Mouse (Mus musculus): ENCODE measurements around the gene Adgrd1. TPM values are rescaled to one million over a fixed set of nuclear protein-coding genes. Genes with fewer than 3 reads are reported as not detected.

Adgrd1 gene
- total and polyA plus RNA-seq, 2 experiments from 2014 or later = 0.17 to 0.77 TPM

GRCm38 (mm10) chr5:129155023-129155901 is 58.7 kb downstream of the Adgrd1 start:
- H3K9ac ChIP-seq (replicated peaks; ENCODE audit: low read length, poor library complexity, severe bottlenecking) = no peak overlapping the region
- ATAC-seq (ENCODE audit: low FRiP score) (no peak), DNase-seq (ENCODE audit: low spot score) (no peak)
- peak overlapping the region; percentile 43 for H3K27ac ChIP-seq (ENCODE audit: low read depth, low read length)
- no peaks in the 10 kb centered on the region; the same call in 1 of the 2 replicates for H3K4me1 ChIP-seq (ENCODE audit: insufficient read depth, low read length)
- H3K27me3 ChIP-seq (ENCODE audit: insufficient read depth, low read length) = no peaks in the 10 kb centered on the region
- no peaks in the 10 kb centered on the region for H3K36me3 ChIP-seq (ENCODE audit: insufficient read depth, low read length)
- no peak overlapping the region for H3K4me2 ChIP-seq (ENCODE audit: low read depth, low read length, poor library complexity, severe bottlenecking)
- H3K4me3 ChIP-seq (ENCODE audit: low read depth, low read length) = no peak overlapping the region
- no peak for TF ChIP-seq CTCF (IDR thresholded peaks at IDR 0.05)
- 71% methylated on average over 14 of the region's 14 CpGs for WGBS
- H3K9me3 ChIP-seq (ENCODE audit: low read length) = no peaks in the 10 kb centered on the region

GRCm38 (mm10) chr5:129155902-129156311 is 59.4 kb downstream of the Adgrd1 start:
- no peak for TF ChIP-seq CTCF (IDR thresholded peaks at IDR 0.05)
- ATAC-seq (ENCODE audit: low FRiP score) (peak; percentile 27; the same call in 1 of the 2 replicates), DNase-seq (ENCODE audit: low spot score) (peak; percentile 54)

GRCm38 (mm10) chr5:129161372-129162051 is 65.0 kb downstream of the Adgrd1 start:
- TF ChIP-seq CTCF (IDR thresholded peaks at IDR 0.05) = peak; percentile 47
- H3K4me1 ChIP-seq (ENCODE audit: insufficient read depth, low read length) = no peaks in the 10 kb centered on the region
- DNase-seq (ENCODE audit: low spot score) (no peak), ATAC-seq (ENCODE audit: low FRiP score) (no peak)
- H3K27me3 ChIP-seq (ENCODE audit: insufficient read depth, low read length) = no peaks in the 10 kb centered on the region
- no peak overlapping the region for H3K9ac ChIP-seq (replicated peaks; ENCODE audit: low read length, poor library complexity, severe bottlenecking)
- H3K4me2 ChIP-seq (ENCODE audit: low read depth, low read length, poor library complexity, severe bottlenecking) = no peak overlapping the region
- no peak overlapping the region for H3K27ac ChIP-seq (ENCODE audit: low read depth, low read length)
- no peak overlapping the region for H3K4me3 ChIP-seq (ENCODE audit: low read depth, low read length)
- H3K36me3 ChIP-seq (ENCODE audit: insufficient read depth, low read length) = no peaks in the 10 kb centered on the region
- 82% methylated on average over 11 of the region's 11 CpGs for WGBS
- no peaks in the 10 kb centered on the region for H3K9me3 ChIP-seq (ENCODE audit: low read length)

More at GRCm38 (mm10) chr5:129155902-129156311, 59.4 kb downstream of the Adgrd1 start:
- no peaks in the 10 kb centered on the region; the same call in 1 of the 2 replicates for H3K4me1 ChIP-seq (ENCODE audit: insufficient read depth, low read length)
- H3K9me3 ChIP-seq (ENCODE audit: low read length) = no peaks in the 10 kb centered on the region
- no peaks in the 10 kb centered on the region for H3K27me3 ChIP-seq (ENCODE audit: insufficient read depth, low read length)
- no peaks in the 10 kb centered on the region for H3K36me3 ChIP-seq (ENCODE audit: insufficient read depth, low read length)
- H3K4me2 ChIP-seq (ENCODE audit: low read depth, low read length, poor library complexity, severe bottlenecking) = no peak overlapping the region
- no peak overlapping the region for H3K9ac ChIP-seq (replicated peaks; ENCODE audit: low read length, poor library complexity, severe bottlenecking)
- H3K27ac ChIP-seq (ENCODE audit: low read depth, low read length) = peak overlapping the region; percentile 43; the same call in 1 of the 2 replicates
- 9% methylated on average over 9 of the region's 9 CpGs for WGBS
- no peak overlapping the region for H3K4me3 ChIP-seq (ENCODE audit: low read depth, low read length)

GRCm38 (mm10) chr5:129163416-129163815 is 66.9 kb downstream of the Adgrd1 start:
- no peak overlapping the region for H3K27ac ChIP-seq (ENCODE audit: low read depth, low read length)
- H3K27me3 ChIP-seq (ENCODE audit: insufficient read depth, low read length) = no peaks in the 10 kb centered on the region
- no peaks in the 10 kb centered on the region for H3K4me1 ChIP-seq (ENCODE audit: insufficient read depth, low read length)
- ATAC-seq (ENCODE audit: low FRiP score) = no peak
- H3K9ac ChIP-seq (replicated peaks; ENCODE audit: low read length, poor library complexity, severe bottlenecking) = no peak overlapping the region
- no peaks in the 10 kb centered on the region for H3K36me3 ChIP-seq (ENCODE audit: insufficient read depth, low read length)
- no peak for DNase-seq (ENCODE audit: low spot score)
- H3K4me2 ChIP-seq (ENCODE audit: low read depth, low read length, poor library complexity, severe bottlenecking) = no peak overlapping the region
- 66% methylated on average over 8 of the region's 8 CpGs for WGBS
- H3K4me3 ChIP-seq (ENCODE audit: low read depth, low read length) = no peak overlapping the region
- H3K9me3 ChIP-seq (ENCODE audit: low read length) = no peaks in the 10 kb centered on the region
- TF ChIP-seq CTCF (IDR thresholded peaks at IDR 0.05) = no peak

- ATAC-seq (ENCODE audit: low FRiP score) (no peak), DNase-seq (ENCODE audit: low spot score) (no peak)
- H3K4me3 ChIP-seq (ENCODE audit: low read depth, low read length) = no peak overlapping the region
- H3K4me2 ChIP-seq (ENCODE audit: low read depth, low read length, poor library complexity, severe bottlenecking) = no peak overlapping the region
- no peak for TF ChIP-seq CTCF (IDR thresholded peaks at IDR 0.05)
- no peak overlapping the region for H3K9ac ChIP-seq (replicated peaks; ENCODE audit: low read length, poor library complexity, severe bottlenecking)
- H3K27ac ChIP-seq (ENCODE audit: low read depth, low read length) = no peak overlapping the region
- no peaks in the 10 kb centered on the region for H3K27me3 ChIP-seq (ENCODE audit: insufficient read depth, low read length)
- no peaks in the 10 kb centered on the region for H3K36me3 ChIP-seq (ENCODE audit: insufficient read depth, low read length)
- no peaks in the 10 kb centered on the region for H3K9me3 ChIP-seq (ENCODE audit: low read length)
- H3K4me1 ChIP-seq (ENCODE audit: insufficient read depth, low read length) = no peaks in the 10 kb centered on the region
- WGBS = 55% methylated on average over 10 of the region's 10 CpGs
These were observed 67.5 kb downstream of the Adgrd1 start for GRCm38 (mm10) chr5:129164091-129164490.

Measured in midbrain, postnatal 0 days (tissue).